Mouse (Mus musculus) intestine, embryonic 16.5 days (tissue): ENCODE measurements around the gene Gm11027. TPM values are rescaled to one million over a fixed set of nuclear protein-coding genes. Genes with fewer than 3 reads are reported as not detected.

Source experiments
- ATAC-seq: fragments of 200-750 bp; cut with Nextera tagmentation; 2 replicates; pipeline ENCODE4 v1.8.0; 2017; ENCODE audit warnings: moderate TSS enrichment, moderate library complexity
- H3K27ac ChIP-seq: fragments of 300-500 bp; sonication (generic); 2 replicates; pipeline ENCODE4 v1.5.1; 2014; ENCODE audit warnings: mild to moderate bottlenecking, low read length
- H3K27me3 ChIP-seq: fragments of 300-500 bp; sonication (generic); replicated peaks from 2 replicates; pipeline ENCODE4 v1.6.1; 2014; ENCODE audit warnings: low read length, control low read depth, mixed read lengths; ENCODE audit not compliant: control insufficient read depth, insufficient read depth
- H3K36me3 ChIP-seq: fragments of 300-500 bp; sonication (generic); 2 replicates; pipeline ENCODE4 v1.6.1; 2014; ENCODE audit warnings: low read length, control low read depth; ENCODE audit not compliant: control insufficient read depth, insufficient read depth
- H3K4me1 ChIP-seq: fragments of 300-500 bp; sonication (generic); 2 replicates; pipeline ENCODE4 v1.6.1; 2014; ENCODE audit warnings: low read length, control low read depth, mixed read lengths; ENCODE audit not compliant: control insufficient read depth, insufficient read depth
- H3K4me2 ChIP-seq: fragments of 300-500 bp; sonication (generic); 2 replicates; pipeline ENCODE4 v1.6.1; 2014; ENCODE audit warnings: low read depth, low read length, control low read depth
- H3K4me3 ChIP-seq: fragments of 300-500 bp; sonication (generic); 2 replicates; pipeline ENCODE4 v1.5.1; 2014; ENCODE audit warnings: mild to moderate bottlenecking, low read length
- H3K9ac ChIP-seq: fragments of 300-500 bp; sonication (generic); 2 replicates; pipeline ENCODE4 v1.6.1; 2014; ENCODE audit warnings: low read depth, low read length
- H3K9me3 ChIP-seq: fragments of 300-500 bp; sonication (generic); 2 replicates; pipeline ENCODE4 v1.6.1; 2016; ENCODE audit warnings: low read length, control low read depth; ENCODE audit not compliant: control insufficient read depth
- WGBS: fragments of 180-500 bp; shearing (Covaris S2); extraction: QIAGEN DNeasy Blood & Tissue Kit; methylation state at CpG from one replicate; pipeline ENCODE4 v1.1.7; 2014; 5-methylcytosine and 5-hydroxymethylcytosine counted together
- polyA plus RNA-seq: library from polyadenylated mRNA; unstranded; fragments of >200 nt; fragmentation: Nextera tagmentation; extraction: Ambion mirVana; gene quantifications from 2 replicates; pipeline ENCODE4 v1.2.1, GENCODE M21; 2015

The Gm11027 gene
- polyA plus RNA-seq, 1 experiment from 2014 or later: not detected

DNA sequence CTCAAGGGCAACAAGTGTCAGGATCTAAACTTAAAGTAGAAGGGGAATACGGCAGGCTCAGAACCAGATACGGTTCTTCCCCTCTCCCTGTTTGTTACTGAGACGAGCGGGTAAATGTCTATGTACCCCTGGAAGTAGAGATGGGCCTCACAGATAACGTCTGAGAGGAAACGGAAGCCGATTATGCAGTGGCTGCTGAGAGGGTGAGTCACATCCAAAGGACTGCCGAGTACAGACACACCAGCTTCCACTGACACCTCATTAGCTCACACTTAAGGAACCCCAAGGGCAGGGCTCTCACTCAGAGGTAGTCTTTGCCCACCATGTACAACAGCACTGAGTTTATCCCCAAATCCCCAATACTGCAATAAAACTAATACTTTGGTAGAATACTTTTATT, 20.5 kb upstream of the Gm11027 start:
- H3K9ac ChIP-seq: no peak overlapping the region
- no peaks in the 10 kb centered on the region for H3K4me1 ChIP-seq
- no peak for ATAC-seq
- no peaks in the 10 kb centered on the region for H3K27me3 ChIP-seq
- no peak overlapping the region for H3K4me3 ChIP-seq
- H3K36me3 ChIP-seq: no peaks in the 10 kb centered on the region
- 60% methylated on average over 8 of the region's 8 CpGs for WGBS
- H3K4me2 ChIP-seq: no peak overlapping the region
- H3K27ac ChIP-seq: no peak overlapping the region
- no peaks in the 10 kb centered on the region for H3K9me3 ChIP-seq

DNA sequence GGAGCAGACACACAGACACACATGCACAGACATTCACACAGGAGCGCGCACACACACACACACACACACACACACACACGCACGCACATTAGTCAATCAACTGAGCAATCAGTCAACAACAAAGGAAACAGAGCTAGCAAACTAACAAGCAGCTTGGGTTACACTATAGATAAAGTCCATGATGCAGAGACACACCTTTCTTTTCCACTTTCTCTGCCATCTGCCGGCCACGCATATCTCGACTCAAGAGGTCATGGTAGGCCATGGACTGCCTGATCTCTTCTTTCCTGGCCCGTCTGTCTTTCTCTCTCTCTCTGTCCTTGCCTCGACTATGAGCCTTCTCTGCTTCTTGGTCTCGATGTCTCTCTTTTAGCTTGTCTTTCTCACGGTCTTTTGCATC, 19.6 kb upstream of the Gm11027 start:
- Histone ChIP-seq H3K4me3 (no peak overlapping the region), H3K27me3 (no peaks in the 10 kb centered on the region), H3K4me2 (no peak overlapping the region), H3K9me3 (no peaks in the 10 kb centered on the region), H3K4me1 (no peaks in the 10 kb centered on the region), H3K9ac (no peak overlapping the region), H3K27ac (no peak overlapping the region), H3K36me3 (no peaks in the 10 kb centered on the region)
- 86% methylated on average over 11 of the region's 11 CpGs for WGBS
- no peak for ATAC-seq

DNA sequence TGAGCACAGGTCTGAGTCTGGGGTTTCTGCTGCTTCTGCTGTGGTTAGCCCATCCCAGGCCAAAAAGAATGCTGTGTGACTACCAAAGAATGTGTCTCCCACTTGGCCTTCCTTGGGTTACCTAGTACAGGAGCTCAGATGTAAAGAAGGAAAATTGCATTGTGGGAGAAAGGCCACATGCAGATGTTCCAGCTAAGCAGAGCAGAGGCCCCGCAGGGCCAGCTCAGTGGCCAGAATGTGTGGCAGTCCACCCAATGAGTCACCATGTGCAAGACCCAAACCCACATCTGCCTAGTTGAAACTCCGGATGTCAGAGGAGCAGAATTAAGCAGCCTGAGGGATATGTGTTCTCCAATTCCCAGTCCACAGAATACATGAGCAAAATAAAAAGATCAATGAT, 16.9 kb upstream of the Gm11027 start:
- no peaks in the 10 kb centered on the region for H3K9me3 ChIP-seq
- H3K4me3 ChIP-seq: no peak overlapping the region
- H3K9ac ChIP-seq: no peak overlapping the region
- no peaks in the 10 kb centered on the region for H3K36me3 ChIP-seq
- no peak overlapping the region for H3K27ac ChIP-seq
- 0 out of 2 replicates have a peak, but pooled peaks cover 2% of the 10 kb centered on the region for H3K4me1 ChIP-seq
- no peak overlapping the region for H3K4me2 ChIP-seq
- no peaks in the 10 kb centered on the region for H3K27me3 ChIP-seq
- ATAC-seq: no peak
- 90% methylated on average over 2 of the region's 2 CpGs for WGBS

DNA sequence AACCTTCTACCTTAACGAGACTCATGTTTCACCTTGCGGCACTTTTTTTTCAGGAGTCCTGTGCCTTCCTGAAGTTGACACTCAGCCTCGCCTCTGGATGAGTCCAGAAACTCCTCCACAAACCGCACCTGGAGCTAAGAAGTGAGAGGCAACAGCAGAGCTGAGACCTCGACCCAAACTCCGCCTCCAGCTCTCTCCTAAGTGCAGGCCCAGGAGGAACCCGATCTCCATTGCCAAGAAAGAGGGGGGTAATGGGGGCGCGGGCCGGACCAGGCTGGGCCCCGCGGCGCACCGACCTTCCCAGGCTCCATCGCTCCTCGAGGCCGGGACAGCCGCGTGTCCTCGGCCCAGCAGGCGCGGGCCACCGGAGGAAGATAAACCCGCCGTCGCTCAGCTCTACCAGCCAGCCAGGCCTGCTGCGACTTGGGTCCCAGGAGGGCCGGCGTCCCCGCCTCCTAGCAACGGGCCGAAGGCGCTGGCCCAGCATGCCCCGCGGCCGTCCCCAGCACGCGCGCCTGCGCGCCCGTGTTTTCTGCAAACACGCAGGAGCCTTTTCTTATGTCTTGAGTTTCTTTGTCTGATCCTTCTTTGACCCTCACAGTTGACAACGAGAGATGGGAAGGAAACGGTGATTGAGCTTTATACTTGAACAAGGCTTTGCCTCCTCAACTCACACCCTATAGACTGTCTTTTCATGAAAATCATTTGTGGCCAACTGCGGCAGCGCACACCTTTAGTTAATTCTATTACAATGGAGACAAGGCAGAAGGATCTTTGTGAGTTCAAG, 12.4 kb upstream of the Gm11027 start, which contains the start of gene Wdr60:
Gene Wdr60, minus strand, starts transcription at position 468 of the 787 bp plus-strand sequence.
- Histone ChIP-seq H3K9me3 (no peaks in the 10 kb centered on the region), H3K4me2 (peak within 1 kb of the TSS; percentile 66), H3K27me3 (no peaks in the 10 kb centered on the region), H3K4me1 (0 out of 2 replicates have a peak, but pooled peaks cover 2% of the 10 kb centered on the region), H3K9ac (peak within 1 kb of the TSS; percentile 90), H3K27ac (peak within 1 kb of the TSS; percentile 67), H3K4me3 (peak within 1 kb of the TSS; percentile 80), H3K36me3 (no peaks in the 10 kb centered on the region)
- 4% methylated on average over 47 of the region's 47 CpGs for WGBS
- ATAC-seq: peak; percentile 100

DNA sequence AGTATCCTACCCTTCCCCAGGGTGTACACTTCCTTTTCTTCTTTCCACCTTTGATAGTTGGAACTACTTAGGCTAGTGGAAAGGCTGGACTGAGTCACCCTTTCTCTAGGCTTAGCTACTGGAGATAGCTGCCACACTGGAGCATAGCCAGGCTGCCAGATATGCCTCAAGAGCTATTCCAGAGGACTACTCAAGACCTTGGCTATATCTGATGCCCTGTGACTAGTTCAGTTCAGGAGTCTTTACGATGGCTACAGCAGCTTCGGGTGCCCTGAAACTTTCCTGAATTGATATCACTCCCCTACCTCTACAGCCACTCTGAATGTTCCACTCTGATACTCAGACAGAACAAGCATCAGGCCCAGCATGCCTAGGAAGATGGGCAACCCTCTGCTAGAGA, 10.4 kb upstream of the Gm11027 start:
- H3K4me1 ChIP-seq: 0 out of 2 replicates have a peak, but pooled peaks cover 2% of the 10 kb centered on the region
- H3K27ac ChIP-seq: no peak overlapping the region
- no peaks in the 10 kb centered on the region for H3K9me3 ChIP-seq
- H3K4me2 ChIP-seq: no peak overlapping the region
- no peak overlapping the region for H3K4me3 ChIP-seq
- H3K36me3 ChIP-seq: no peaks in the 10 kb centered on the region
- no peak overlapping the region for H3K9ac ChIP-seq
- 80% methylated on average over 2 of the region's 2 CpGs for WGBS
- H3K27me3 ChIP-seq: no peaks in the 10 kb centered on the region
- ATAC-seq: no peak

GRCm38 (mm10) chr12:116265275-116265674, 9.9 kb upstream of the Gm11027 start:
- Histone ChIP-seq H3K27me3 (no peaks in the 10 kb centered on the region), H3K27ac (no peak overlapping the region), H3K9me3 (no peaks in the 10 kb centered on the region), H3K4me1 (0 out of 2 replicates have a peak, but pooled peaks cover 2% of the 10 kb centered on the region), H3K4me2 (no peak overlapping the region), H3K4me3 (no peak overlapping the region), H3K36me3 (no peaks in the 10 kb centered on the region), H3K9ac (no peak overlapping the region)
- ATAC-seq: no peak
- WGBS: 82% methylated on average over 2 of the region's 2 CpGs

GRCm38 (mm10) chr12:116269450-116269849, 5.7 kb upstream of the Gm11027 start:
- H3K27me3 ChIP-seq: no peaks in the 10 kb centered on the region
- H3K4me1 ChIP-seq: no peaks in the 10 kb centered on the region
- no peak overlapping the region for H3K27ac ChIP-seq
- WGBS: 71% methylated on average over 5 of the region's 5 CpGs
- no peak overlapping the region for H3K4me2 ChIP-seq
- H3K9ac ChIP-seq: no peak overlapping the region
- no peak overlapping the region for H3K4me3 ChIP-seq
- peak; percentile 82 for ATAC-seq
- H3K9me3 ChIP-seq: no peaks in the 10 kb centered on the region
- H3K36me3 ChIP-seq: no peaks in the 10 kb centered on the region

DNA sequence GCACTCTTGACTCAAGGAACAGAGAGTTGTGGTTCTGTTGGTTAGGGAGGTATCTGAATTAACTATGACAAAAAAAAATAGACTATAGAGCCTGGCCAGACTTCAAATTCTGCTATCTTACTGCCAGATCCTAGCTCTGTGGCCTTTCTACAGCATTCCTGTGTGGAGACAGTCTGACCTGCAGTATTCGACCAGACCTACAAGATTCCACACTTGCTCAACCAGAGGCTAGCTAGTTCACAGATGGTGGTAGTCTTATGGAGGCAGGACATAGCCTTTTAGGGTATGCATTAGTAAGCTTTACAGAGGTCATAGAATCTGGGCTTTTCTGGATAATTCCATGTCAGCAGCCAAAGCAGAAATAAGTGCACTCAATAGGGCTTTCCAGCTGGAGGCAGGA, 4.6 kb upstream of the Gm11027 start:
- no peaks in the 10 kb centered on the region for H3K27me3 ChIP-seq
- 68% methylated on average over 1 of the region's 1 CpGs for WGBS
- H3K9me3 ChIP-seq: no peaks in the 10 kb centered on the region
- H3K36me3 ChIP-seq: no peaks in the 10 kb centered on the region
- no peak overlapping the region for H3K27ac ChIP-seq
- H3K4me1 ChIP-seq: no peaks in the 10 kb centered on the region
- H3K9ac ChIP-seq: no peak overlapping the region
- ATAC-seq: no peak
- no peak overlapping the region for H3K4me2 ChIP-seq
- no peak overlapping the region for H3K4me3 ChIP-seq

DNA sequence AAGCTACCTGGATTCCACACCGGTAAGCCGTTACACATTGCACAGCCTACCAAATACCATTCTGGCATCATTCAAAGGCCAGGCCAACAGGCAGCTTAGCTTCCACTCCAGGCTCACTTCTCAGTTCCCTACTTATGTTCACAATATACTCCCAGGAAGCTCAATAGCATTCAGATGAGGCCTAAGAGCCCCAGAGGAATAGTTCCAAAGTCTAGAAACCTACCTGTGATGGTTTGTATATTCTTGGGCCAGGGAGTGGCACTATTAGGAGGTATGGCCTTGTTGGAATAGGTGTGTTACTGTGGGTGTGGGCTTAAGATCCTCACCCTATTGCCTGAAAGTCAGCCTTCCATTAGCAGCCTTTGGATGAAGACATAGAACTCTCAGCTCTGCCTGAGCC, 4.1 kb upstream of the Gm11027 start:
- no peaks in the 10 kb centered on the region for H3K9me3 ChIP-seq
- no peak overlapping the region for H3K4me3 ChIP-seq
- WGBS: 95% methylated on average over 2 of the region's 2 CpGs
- H3K36me3 ChIP-seq: no peaks in the 10 kb centered on the region
- H3K27ac ChIP-seq: no peak overlapping the region
- no peak overlapping the region for H3K4me2 ChIP-seq
- no peaks in the 10 kb centered on the region for H3K4me1 ChIP-seq
- H3K27me3 ChIP-seq: no peaks in the 10 kb centered on the region
- peak; percentile 75 for ATAC-seq
- no peak overlapping the region for H3K9ac ChIP-seq
